Mouse (Mus musculus): ENCODE data around the gene D17H6S53E. TPM values are rescaled to one million over a fixed set of nuclear protein-coding genes. Genes with fewer than 3 reads are reported as not detected.

Gene D17H6S53E
- polyA plus RNA-seq, 1 experiment, result 13.0 TPM

DNA sequence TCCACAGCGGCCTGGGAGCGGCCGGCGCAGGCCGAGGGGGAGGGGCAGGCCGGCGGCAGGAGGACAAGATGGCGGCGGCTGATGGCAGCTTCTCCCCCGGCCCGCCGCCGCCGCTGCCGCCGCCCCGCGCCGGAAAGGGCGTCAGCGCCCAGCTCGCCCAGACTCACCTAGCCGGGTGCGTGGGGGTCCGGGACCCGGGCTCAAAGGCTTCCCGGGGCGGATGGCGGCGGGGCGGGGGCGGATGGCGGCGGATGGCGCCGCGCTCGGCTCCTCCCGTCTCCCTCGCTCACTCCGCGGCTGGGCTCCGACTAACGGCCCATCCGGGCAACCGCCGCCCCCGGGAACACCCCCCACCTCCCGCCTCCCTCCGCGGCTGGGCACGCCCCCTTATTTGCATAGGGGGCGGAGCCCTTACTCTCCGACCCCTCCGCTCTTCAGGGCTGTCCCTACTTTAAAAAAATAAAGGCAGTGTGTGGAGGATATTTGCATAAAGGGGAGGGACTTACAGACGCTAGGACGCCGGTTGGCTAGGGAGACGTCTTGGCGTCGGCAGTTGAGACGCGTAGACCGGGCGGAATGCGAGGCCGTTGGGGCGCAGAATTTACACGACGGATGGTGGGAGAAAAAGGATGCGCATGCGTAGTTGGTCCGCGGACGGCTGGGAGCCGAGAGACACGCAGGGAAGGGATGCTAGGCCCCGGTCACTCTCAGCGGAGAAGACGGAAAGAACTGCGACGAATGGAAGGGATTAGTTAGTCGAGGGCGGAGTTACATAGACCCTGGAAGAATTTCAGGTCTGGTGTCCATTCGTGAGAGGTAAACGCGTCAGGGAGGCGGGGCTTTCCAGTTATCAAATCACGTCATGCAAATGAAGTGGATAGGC is 38.6 kb downstream of the D17H6S53E start, which contains the start of gene Prrc2a:
Gene Prrc2a (minus strand): TSS at position 330 of the 883 bp plus-strand sequence.
- Histone ChIP-seq H3K36me3 (ENCODE audit: control insufficient read depth, insufficient read depth) (peaks cover 34% of the 10 kb centered on the region), H3K4me3 (ENCODE audit: insufficient read depth, poor library complexity, severe bottlenecking) (peak within 1 kb of the TSS; percentile 96), H3K27me3 (ENCODE audit: control insufficient read depth, insufficient read depth, insufficient read length) (no peaks in the 10 kb centered on the region), H3ac (ENCODE audit: control insufficient read depth, insufficient read length, low read depth) (peak within 1 kb of the TSS; percentile 100), H3K79me2 (ENCODE audit: control insufficient read depth, insufficient read depth) (peaks cover 62% of the 10 kb centered on the region), H3K79me3 (ENCODE audit: low read depth) (peaks cover 45% of the 10 kb centered on the region)
- no peak for TF ChIP-seq MAX (IDR thresholded peaks at IDR 0.05)
- no peak for TF ChIP-seq FOSL1 (IDR thresholded peaks at IDR 0.05; ENCODE audit: insufficient read depth, low read length, poor library complexity, severe bottlenecking)
- no peak for TF ChIP-seq CEBPB (IDR thresholded peaks at IDR 0.05; ENCODE audit: low read depth)
- TF ChIP-seq CTCF (IDR thresholded peaks at IDR 0.05; ENCODE audit: control insufficient read depth, insufficient read depth, insufficient read length), result no peak
- TF ChIP-seq MYOD1 (IDR thresholded peaks at IDR 0.05; ENCODE audit: control insufficient read depth, insufficient read length, low read depth), result no peak
- no peak for TF ChIP-seq MYOG (IDR thresholded peaks at IDR 0.05; ENCODE audit: control insufficient read depth, extremely low read depth, insufficient read length)
- no peak for TF ChIP-seq USF1 (IDR thresholded peaks at IDR 0.05; ENCODE audit: low read depth)

DNA sequence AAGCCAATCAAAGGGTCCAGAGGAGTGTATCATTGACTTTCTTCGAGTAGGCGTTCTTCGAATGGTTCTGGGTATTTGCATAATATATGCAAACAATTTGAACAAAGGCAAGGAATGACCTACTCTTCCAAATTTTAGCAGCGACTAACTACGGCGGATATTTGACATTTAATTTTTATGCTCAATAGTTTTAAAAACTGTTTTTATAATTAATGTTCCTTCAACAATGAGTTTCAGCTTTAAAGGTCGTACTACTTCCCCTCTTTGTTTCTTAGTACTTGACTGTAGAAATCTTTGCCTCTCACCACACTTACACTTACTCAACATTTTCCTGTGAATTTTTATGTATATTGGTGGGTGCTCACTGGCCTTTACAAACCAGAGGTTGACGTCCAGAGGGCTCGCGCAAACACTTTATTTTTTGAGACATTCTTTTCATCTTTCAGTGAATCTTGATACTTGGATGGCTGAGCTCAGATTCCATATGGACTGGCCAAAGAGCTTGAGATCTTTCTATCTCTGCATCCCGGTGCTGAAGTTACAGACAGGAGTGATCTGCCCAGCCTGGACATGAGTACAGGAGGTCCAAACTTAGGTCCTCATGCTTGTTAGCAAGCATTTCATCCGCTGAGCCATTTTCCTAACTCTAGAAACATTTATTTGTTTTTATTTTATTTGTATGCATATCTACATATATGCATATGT is 39.4 kb downstream of the D17H6S53E start:
- TF ChIP-seq CEBPB (IDR thresholded peaks at IDR 0.05; ENCODE audit: low read depth) (no peak), CTCF (IDR thresholded peaks at IDR 0.05; ENCODE audit: control insufficient read depth, insufficient read depth, insufficient read length) (no peak), MYOD1 (IDR thresholded peaks at IDR 0.05; ENCODE audit: control insufficient read depth, insufficient read length, low read depth) (no peak), MYOG (IDR thresholded peaks at IDR 0.05; ENCODE audit: control insufficient read depth, extremely low read depth, insufficient read length) (no peak), MAX (IDR thresholded peaks at IDR 0.05) (no peak), FOSL1 (IDR thresholded peaks at IDR 0.05; ENCODE audit: insufficient read depth, low read length, poor library complexity, severe bottlenecking) (no peak), USF1 (IDR thresholded peaks at IDR 0.05; ENCODE audit: low read depth) (no peak)
- Histone ChIP-seq H3K4me3 (ENCODE audit: insufficient read depth, poor library complexity, severe bottlenecking) (peak overlapping the region; percentile 35), H3K36me3 (ENCODE audit: control insufficient read depth, insufficient read depth) (peaks cover 27% of the 10 kb centered on the region), H3K79me2 (ENCODE audit: control insufficient read depth, insufficient read depth) (peaks cover 54% of the 10 kb centered on the region), H3ac (ENCODE audit: control insufficient read depth, insufficient read length, low read depth) (peak overlapping the region; percentile 45), H3K79me3 (ENCODE audit: low read depth) (peaks cover 37% of the 10 kb centered on the region), H3K27me3 (ENCODE audit: control insufficient read depth, insufficient read depth, insufficient read length) (no peaks in the 10 kb centered on the region)

DNA sequence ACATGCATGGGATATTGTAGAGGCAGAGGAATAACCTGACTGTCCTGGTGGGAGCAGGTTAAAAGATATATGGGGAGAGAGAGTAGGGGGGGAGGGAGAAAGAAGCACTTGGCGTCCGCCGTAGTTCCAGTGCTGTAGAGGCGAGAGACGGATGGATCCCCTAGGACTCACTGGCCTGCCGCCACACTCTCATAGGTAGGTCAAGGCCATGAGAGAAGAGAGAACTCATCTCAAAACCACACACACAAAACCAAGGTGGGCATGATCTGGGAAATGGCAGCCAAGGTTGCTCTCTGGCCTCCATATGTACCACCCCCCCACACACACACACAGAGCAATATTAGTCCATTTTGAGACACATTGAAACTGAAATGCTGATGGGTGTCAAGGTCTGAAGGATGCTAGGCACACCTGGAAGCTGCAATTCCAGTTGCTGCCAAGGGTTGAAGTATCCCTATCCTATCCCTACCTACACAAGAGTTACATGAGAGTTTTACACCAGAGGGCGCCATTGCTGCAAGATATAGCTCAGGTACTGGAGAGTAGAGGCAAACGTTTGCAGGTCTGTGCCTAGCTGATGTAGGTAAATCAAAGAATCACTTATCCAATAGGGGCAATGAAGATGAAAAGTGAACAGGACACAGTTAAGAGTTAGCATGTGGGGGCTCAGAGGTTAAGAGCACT is 40.3 kb downstream of the D17H6S53E start:
- Histone ChIP-seq H3K4me3 (ENCODE audit: insufficient read depth, poor library complexity, severe bottlenecking) (peak overlapping the region; percentile 35), H3K79me2 (ENCODE audit: control insufficient read depth, insufficient read depth) (peaks cover 45% of the 10 kb centered on the region), H3K36me3 (ENCODE audit: control insufficient read depth, insufficient read depth) (peaks cover 18% of the 10 kb centered on the region), H3K79me3 (ENCODE audit: low read depth) (peaks cover 29% of the 10 kb centered on the region), H3ac (ENCODE audit: control insufficient read depth, insufficient read length, low read depth) (no peak overlapping the region), H3K27me3 (ENCODE audit: control insufficient read depth, insufficient read depth, insufficient read length) (no peaks in the 10 kb centered on the region)
- no peak for TF ChIP-seq MAX (IDR thresholded peaks at IDR 0.05)
- no peak for TF ChIP-seq CEBPB (IDR thresholded peaks at IDR 0.05; ENCODE audit: low read depth)
- TF ChIP-seq CTCF (IDR thresholded peaks at IDR 0.05; ENCODE audit: control insufficient read depth, insufficient read depth, insufficient read length), result peak; percentile 2
- no peak for TF ChIP-seq MYOG (IDR thresholded peaks at IDR 0.05; ENCODE audit: control insufficient read depth, extremely low read depth, insufficient read length)

DNA sequence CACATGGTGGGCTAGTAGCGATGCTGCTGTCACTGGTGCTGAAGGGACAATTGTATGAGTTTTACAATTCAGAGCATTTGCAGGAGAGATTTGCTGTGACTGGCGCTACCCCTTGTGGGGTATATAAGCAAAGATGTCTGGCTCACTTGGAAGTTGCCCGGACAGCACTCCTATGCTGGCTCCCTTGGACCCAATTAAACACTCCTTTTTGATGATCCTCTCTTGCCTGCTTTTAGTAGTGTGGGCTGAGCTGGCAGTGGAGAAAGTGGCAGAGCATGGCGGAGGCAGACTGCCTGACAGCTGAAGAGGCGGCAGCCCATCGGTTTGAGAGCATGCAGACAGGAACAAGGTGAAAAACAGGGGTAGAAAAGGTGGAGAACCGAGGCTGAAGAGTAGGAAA is 41.6 kb downstream of the D17H6S53E start:
- Histone ChIP-seq H3K4me3 (ENCODE audit: insufficient read depth, poor library complexity, severe bottlenecking) (no peak overlapping the region), H3ac (ENCODE audit: control insufficient read depth, insufficient read length, low read depth) (no peak overlapping the region), H3K79me3 (ENCODE audit: low read depth) (peaks cover 16% of the 10 kb centered on the region), H3K79me2 (ENCODE audit: control insufficient read depth, insufficient read depth) (peaks cover 32% of the 10 kb centered on the region), H3K36me3 (ENCODE audit: control insufficient read depth, insufficient read depth) (peaks cover 6% of the 10 kb centered on the region), H3K27me3 (ENCODE audit: control insufficient read depth, insufficient read depth, insufficient read length) (no peaks in the 10 kb centered on the region)
- TF ChIP-seq USF1 (IDR thresholded peaks at IDR 0.05; ENCODE audit: low read depth) (no peak), MAX (IDR thresholded peaks at IDR 0.05) (no peak), MYOG (IDR thresholded peaks at IDR 0.05; ENCODE audit: control insufficient read depth, extremely low read depth, insufficient read length) (no peak), CTCF (IDR thresholded peaks at IDR 0.05; ENCODE audit: control insufficient read depth, insufficient read depth, insufficient read length) (no peak), CEBPB (IDR thresholded peaks at IDR 0.05; ENCODE audit: low read depth) (no peak), MYOD1 (IDR thresholded peaks at IDR 0.05; ENCODE audit: control insufficient read depth, insufficient read length, low read depth) (no peak), FOSL1 (IDR thresholded peaks at IDR 0.05; ENCODE audit: insufficient read depth, low read length, poor library complexity, severe bottlenecking) (no peak)

DNA sequence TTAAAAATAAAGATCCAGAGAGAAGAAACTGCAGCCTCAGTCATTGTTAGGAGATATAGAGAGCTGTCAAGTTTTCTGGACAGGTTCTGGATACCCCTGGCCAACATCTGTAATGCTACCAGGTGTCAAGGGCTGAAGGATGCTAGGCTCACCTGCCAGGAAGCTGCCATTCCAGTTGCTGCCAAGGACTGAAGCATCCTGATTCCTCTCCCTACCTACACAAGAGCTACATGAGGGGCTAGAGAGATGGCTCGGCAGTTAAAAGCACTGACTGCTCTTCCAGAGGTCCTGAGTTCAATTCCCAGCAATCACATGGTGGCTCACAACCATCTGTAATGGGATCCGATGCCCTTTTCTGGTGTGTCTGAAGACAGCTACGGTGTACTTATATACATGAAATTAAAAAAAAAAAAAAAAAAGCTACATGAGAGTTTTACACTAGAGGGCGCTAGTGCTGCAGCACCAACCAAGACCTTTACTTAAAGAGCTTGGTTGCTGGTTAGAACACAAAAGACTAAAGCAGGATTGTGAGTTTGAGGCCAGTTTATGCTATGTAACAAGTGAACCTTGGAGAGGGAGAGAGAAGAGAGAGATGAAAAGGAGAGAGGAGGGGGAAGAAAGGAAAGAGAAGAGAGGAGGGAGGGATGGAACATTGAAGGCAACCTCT is 42.5 kb downstream of the D17H6S53E start:
- Histone ChIP-seq H3K79me3 (ENCODE audit: low read depth) (peaks cover 7% of the 10 kb centered on the region), H3ac (ENCODE audit: control insufficient read depth, insufficient read length, low read depth) (no peak overlapping the region), H3K27me3 (ENCODE audit: control insufficient read depth, insufficient read depth, insufficient read length) (no peaks in the 10 kb centered on the region), H3K79me2 (ENCODE audit: control insufficient read depth, insufficient read depth) (peaks cover 23% of the 10 kb centered on the region), H3K36me3 (ENCODE audit: control insufficient read depth, insufficient read depth) (peaks cover 5% of the 10 kb centered on the region), H3K4me3 (ENCODE audit: insufficient read depth, poor library complexity, severe bottlenecking) (no peak overlapping the region)
- no peak for TF ChIP-seq FOSL1 (IDR thresholded peaks at IDR 0.05; ENCODE audit: insufficient read depth, low read length, poor library complexity, severe bottlenecking)
- no peak for TF ChIP-seq CTCF (IDR thresholded peaks at IDR 0.05; ENCODE audit: control insufficient read depth, insufficient read depth, insufficient read length)
- no peak for TF ChIP-seq CEBPB (IDR thresholded peaks at IDR 0.05; ENCODE audit: low read depth)
- TF ChIP-seq MYOG (IDR thresholded peaks at IDR 0.05; ENCODE audit: control insufficient read depth, extremely low read depth, insufficient read length), result no peak
